Mouse (Mus musculus): Measurements from ENCODE around the gene B3gnt3. TPM values are rescaled to one million over a fixed set of nuclear protein-coding genes. Genes with fewer than 3 reads are reported as not detected.

B3gnt3 gene
- polyA plus RNA-seq, 1 experiment = 0.02 TPM

- TF ChIP-seq GATA1 (IDR thresholded peaks at IDR 0.05; ENCODE audit: low read length) = no peak
These were observed 31.4 kb downstream of the B3gnt3 start for GRCm38 (mm10) chr8:71670198-71670597.

GRCm38 (mm10) chr8:71668220-71668975 lies 33.2 kb downstream of the B3gnt3 start:
- TF ChIP-seq GATA1 (IDR thresholded peaks at IDR 0.05; ENCODE audit: low read length) = no peak

GRCm38 (mm10) chr8:71667256-71667655 lies 34.3 kb downstream of the B3gnt3 start:
- TF ChIP-seq GATA1 (IDR thresholded peaks at IDR 0.05; ENCODE audit: low read length) = no peak

GRCm38 (mm10) chr8:71666855-71667254 lies 34.7 kb downstream of the B3gnt3 start:
- no peak for TF ChIP-seq GATA1 (IDR thresholded peaks at IDR 0.05; ENCODE audit: low read length)

- no peak for TF ChIP-seq GATA1 (IDR thresholded peaks at IDR 0.05; ENCODE audit: low read length)
These were observed 36.1 kb downstream of the B3gnt3 start for GRCm38 (mm10) chr8:71665331-71666130.

- TF ChIP-seq GATA1 (IDR thresholded peaks at IDR 0.05; ENCODE audit: low read length) = no peak
These were observed 41.1 kb downstream of the B3gnt3 start for GRCm38 (mm10) chr8:71660325-71661120.

GRCm38 (mm10) chr8:71659751-71660150 lies 41.8 kb downstream of the B3gnt3 start:
- no peak for TF ChIP-seq GATA1 (IDR thresholded peaks at IDR 0.05; ENCODE audit: low read length)

- TF ChIP-seq GATA1 (IDR thresholded peaks at IDR 0.05; ENCODE audit: low read length) = no peak
These were observed 43.0 kb downstream of the B3gnt3 start for GRCm38 (mm10) chr8:71658515-71659049.

GRCm38 (mm10) chr8:71657816-71658215 lies 43.8 kb downstream of the B3gnt3 start:
- no peak for TF ChIP-seq GATA1 (IDR thresholded peaks at IDR 0.05; ENCODE audit: low read length)

- no peak for TF ChIP-seq GATA1 (IDR thresholded peaks at IDR 0.05; ENCODE audit: low read length)
These were observed 47.0 kb downstream of the B3gnt3 start for GRCm38 (mm10) chr8:71654600-71654999.

- TF ChIP-seq GATA1 (IDR thresholded peaks at IDR 0.05; ENCODE audit: low read length) = no peak
These were observed 56.1 kb downstream of the B3gnt3 start for GRCm38 (mm10) chr8:71645510-71645909.

Other genes starting within 250 kb of the B3gnt3 start
- gene Abhd8, start 238.1 kb downstream of the B3gnt3 start, polyA plus RNA-seq (2012) = 18.9 and 25.3 TPM in 2 replicates
- gene Mrpl34, start 236.8 kb downstream of the B3gnt3 start, polyA plus RNA-seq (2012) = 221 and 248 TPM in 2 replicates
- gene Dda1, start 232.6 kb downstream of the B3gnt3 start, polyA plus RNA-seq (2012) = 284 and 345 TPM in 2 replicates
- 1.1 and 1.2 TPM in 2 replicates for gene Ano8, start 215.8 kb downstream of the B3gnt3 start, polyA plus RNA-seq (2012)
- 40.9 and 51.0 TPM in 2 replicates for gene Gtpbp3, start 213.7 kb downstream of the B3gnt3 start, polyA plus RNA-seq (2012)
- 1.9 and 2.4 TPM in 2 replicates for gene Plvap, start 190.0 kb downstream of the B3gnt3 start, polyA plus RNA-seq (2012)
- gene Ccdc194, start 176.1 kb downstream of the B3gnt3 start, polyA plus RNA-seq (2012) = not detected in 2 replicates
- gene Bst2, start 164.3 kb downstream of the B3gnt3 start, polyA plus RNA-seq (2012) = 17.1 and 18.8 TPM in 2 replicates
- 135 and 147 TPM in 2 replicates for gene Mvb12a, start 158.9 kb downstream of the B3gnt3 start, polyA plus RNA-seq (2012)
- gene Tmem221, start 142.9 kb downstream of the B3gnt3 start, polyA plus RNA-seq (2012) = not detected in 2 replicates
- gene Nxnl1, start 135.2 kb downstream of the B3gnt3 start, polyA plus RNA-seq (2012) = not detected in 2 replicates
- not detected in 2 replicates for gene Slc27a1, start 132.9 kb downstream of the B3gnt3 start, polyA plus RNA-seq (2012)
- 435 and 550 TPM in 2 replicates for gene Pgls, start 109.6 kb downstream of the B3gnt3 start, polyA plus RNA-seq (2012)
- gene Fam129c, start 104.1 kb downstream of the B3gnt3 start, polyA plus RNA-seq (2012) = 7.9 and 8.6 TPM in 2 replicates
- gene Colgalt1, start 90.8 kb downstream of the B3gnt3 start, polyA plus RNA-seq (2012) = 41.9 and 53.0 TPM in 2 replicates
- gene Unc13a, start 30.0 kb downstream of the B3gnt3 start, polyA plus RNA-seq (2012) = 0.41 and 0.52 TPM in 2 replicates
- 27.6 and 33.8 TPM in 2 replicates for gene Jak3, start 25.5 kb downstream of the B3gnt3 start, polyA plus RNA-seq (2012)
- 4.6 and 5.5 TPM in 2 replicates for gene Insl3, start 12.6 kb downstream of the B3gnt3 start, polyA plus RNA-seq (2012)
- gene Fcho1, start 23.9 kb upstream of the B3gnt3 start, polyA plus RNA-seq (2012) = 32.9 and 36.1 TPM in 2 replicates
- 0.78 and 2.4 TPM in 2 replicates for gene Zfp709, start 180.2 kb upstream of the B3gnt3 start, polyA plus RNA-seq (2012)
- gene Zfp882, start 206.8 kb upstream of the B3gnt3 start, polyA plus RNA-seq (2012) = 0.25 and 0.70 TPM in 2 replicates
- gene Zfp617, start 206.8 kb upstream of the B3gnt3 start, polyA plus RNA-seq (2012) = 2.5 and 3.6 TPM in 2 replicates
- gene Zfp961, start 249.2 kb upstream of the B3gnt3 start, polyA plus RNA-seq (2012) = 1.2 and 3.6 TPM in 2 replicates

Data from G1E-ER4 (cell line).